Mouse (Mus musculus): Measurements from ENCODE around the gene Fam107b.

Fam107b gene

GRCm38 (mm10) chr2:3773089-3773488 lies 202.8 kb downstream of the Fam107b start:
- no peak for DNase-seq (ENCODE audit: low read depth, low spot score)

- no peak for DNase-seq (ENCODE audit: low read depth, low spot score)
Observed at GRCm38 (mm10) chr2:3775569-3775968, 205.3 kb downstream of the Fam107b start.

DNA sequence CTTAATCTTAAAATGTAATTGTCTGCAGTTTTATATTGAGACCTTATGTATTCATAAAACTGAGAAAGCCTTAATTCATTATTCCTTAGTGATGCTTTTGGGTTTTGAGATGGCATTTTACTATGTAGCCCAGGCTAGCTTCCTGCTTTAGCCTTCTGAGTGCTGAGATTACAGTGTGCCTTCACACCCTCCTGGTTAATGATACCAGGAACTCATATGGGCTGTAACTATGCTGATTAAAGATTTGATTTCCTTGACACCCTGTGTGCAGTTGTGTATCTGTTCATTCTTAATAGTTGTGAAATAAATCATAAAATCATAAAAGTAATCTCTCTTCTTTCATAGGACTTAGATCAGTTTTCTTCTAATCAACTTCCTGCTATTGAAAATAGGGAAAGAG lies 205.8 kb downstream of the Fam107b start:
- DNase-seq (ENCODE audit: low read depth, low spot score): no peak

GRCm38 (mm10) chr2:3777696-3778095 lies 207.4 kb downstream of the Fam107b start:
- DNase-seq (ENCODE audit: low read depth, low spot score): no peak

DNA sequence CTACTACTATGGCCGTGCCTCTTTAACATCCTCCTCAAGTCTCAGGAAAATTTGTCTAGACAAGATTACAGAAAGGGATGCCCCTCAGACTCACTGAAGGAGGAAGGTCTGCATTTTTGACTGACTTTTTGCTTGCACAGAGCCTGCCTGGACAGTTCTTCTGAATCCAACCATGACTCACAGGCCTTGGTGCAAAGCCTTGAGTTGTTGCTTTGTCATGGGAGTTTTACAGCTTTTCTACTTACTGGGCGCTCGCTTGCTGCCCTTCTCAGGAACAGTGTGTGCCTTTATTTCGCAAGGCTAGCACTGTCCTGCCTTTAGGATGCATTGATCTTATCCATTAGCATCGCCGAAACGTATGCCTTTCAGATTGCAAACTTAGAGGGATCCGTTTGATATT lies 215.3 kb downstream of the Fam107b start:
- DNase-seq (ENCODE audit: low read depth, low spot score): no peak

DNA sequence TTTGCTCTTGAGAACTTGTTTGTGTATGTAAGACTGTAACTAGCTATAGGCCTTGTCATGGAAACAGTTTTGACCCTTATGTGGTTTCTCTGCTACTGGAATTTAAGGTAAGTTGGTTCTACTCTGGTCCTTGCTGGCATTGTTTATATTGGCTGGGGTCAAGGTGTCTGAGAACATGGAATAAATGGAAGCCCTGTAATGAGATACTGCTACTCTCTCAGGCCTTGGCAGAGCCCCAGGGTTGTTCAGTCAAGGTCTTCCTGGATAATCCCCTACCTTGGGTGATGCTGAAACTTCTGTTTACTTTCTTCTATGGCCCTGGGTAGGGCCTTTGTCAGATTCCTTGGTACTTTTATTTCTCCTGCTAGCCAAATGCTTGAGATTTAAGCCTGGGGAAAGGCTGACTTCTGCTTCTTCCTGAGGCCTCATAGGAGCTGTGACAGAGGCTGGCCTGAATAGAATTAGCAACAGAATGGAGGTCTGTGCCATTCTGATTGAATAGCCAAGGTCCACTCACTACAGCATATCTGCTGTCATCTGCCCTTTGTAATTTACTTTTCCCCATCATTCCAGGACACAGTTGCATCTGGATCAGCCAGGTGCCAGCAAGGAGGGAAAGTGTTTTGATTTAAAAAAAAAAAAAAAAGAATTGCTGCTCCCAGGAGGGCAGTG lies 217.6 kb downstream of the Fam107b start:
- DNase-seq (ENCODE audit: low read depth, low spot score): no peak

GRCm38 (mm10) chr2:3788424-3788786 lies 218.1 kb downstream of the Fam107b start:
- no peak for DNase-seq (ENCODE audit: low read depth, low spot score)

- DNase-seq (ENCODE audit: low read depth, low spot score): no peak
Observed at GRCm38 (mm10) chr2:3796543-3796942, 226.3 kb downstream of the Fam107b start.

DNA sequence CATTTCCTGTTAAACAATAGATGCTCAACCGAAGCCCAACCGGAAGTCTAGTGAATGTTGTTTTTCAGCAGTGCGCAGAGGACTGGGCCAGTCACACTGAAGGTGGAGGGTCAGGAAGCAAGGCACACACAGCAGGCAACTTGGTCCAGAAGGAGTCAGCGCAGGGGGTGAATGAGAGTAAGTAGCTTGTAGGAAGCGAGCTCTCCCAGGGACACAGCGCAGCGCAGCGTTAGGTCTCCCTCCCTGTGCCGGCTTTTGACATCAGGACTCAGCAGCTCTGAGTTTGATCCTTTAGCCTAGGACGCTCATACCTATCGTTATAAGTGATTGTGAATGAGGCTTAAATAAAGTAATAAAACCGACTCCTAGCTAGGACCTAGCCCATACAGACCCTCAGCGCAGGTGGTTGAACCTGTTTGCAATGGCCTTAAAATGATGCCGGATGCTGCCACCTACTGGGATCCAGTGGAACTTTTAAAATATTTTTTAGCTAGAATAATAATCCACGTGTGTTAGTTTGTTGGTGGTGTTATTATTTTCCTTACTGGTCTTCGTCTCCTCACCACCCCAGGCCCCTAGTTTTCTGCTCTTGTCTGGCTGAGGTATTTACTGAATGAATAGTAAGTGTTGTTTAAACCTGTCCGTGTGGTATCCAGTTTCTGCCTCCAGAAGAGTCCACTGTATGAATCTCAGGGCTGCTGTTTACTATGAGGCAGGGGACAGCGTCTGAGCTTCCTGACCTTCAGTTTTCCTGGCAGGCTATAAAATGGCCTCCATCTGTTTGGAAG lies 229.7 kb downstream of the Fam107b start:
- DNase-seq (ENCODE audit: low read depth, low spot score): no peak

DNA sequence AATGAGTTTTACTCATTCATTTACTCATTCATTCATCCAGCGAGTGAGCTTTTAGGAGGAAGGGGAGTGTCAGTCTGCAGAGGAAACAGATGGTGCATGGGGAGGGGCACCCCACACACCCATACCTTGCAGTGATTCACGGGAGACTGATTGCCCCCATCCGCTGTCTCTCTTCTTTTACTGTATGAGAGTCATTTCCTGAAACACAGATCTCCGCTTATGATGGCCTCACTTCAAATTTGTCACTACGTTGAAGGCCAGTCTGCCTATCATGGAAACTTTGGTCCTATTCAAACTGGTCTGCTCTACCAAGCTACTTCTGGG lies 230.2 kb downstream of the Fam107b start:
- DNase-seq (ENCODE audit: low read depth, low spot score): no peak

GRCm38 (mm10) chr2:3805742-3806141 lies 235.5 kb downstream of the Fam107b start:
- DNase-seq (ENCODE audit: low read depth, low spot score): no peak

GRCm38 (mm10) chr2:3810321-3810720 lies 240.0 kb downstream of the Fam107b start:
- no peak for DNase-seq (ENCODE audit: low read depth, low spot score)

DNA sequence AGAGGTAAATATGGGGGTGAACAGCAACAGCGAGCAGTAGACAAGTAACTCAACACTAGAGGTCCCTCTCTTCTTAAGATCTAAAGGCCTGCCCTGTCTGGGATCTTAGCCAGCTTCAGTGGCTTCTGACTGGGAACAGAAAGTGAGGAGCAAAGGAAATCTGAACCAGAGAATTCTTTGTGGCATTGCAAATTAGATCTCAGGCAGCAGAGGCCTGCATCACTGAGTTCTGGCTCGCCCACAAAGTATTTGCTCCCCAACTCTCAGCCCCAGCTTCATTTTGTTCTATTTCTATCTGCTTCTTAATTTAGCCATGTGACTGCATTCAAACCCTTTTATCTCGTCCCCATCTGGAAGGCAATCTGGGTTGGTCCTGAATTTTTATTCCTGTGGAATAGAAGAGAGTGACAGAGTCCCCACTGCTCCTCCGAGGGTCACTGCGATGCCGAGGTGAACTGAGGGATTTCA lies 245.9 kb downstream of the Fam107b start:
- DNase-seq (ENCODE audit: low read depth, low spot score): no peak

DNA sequence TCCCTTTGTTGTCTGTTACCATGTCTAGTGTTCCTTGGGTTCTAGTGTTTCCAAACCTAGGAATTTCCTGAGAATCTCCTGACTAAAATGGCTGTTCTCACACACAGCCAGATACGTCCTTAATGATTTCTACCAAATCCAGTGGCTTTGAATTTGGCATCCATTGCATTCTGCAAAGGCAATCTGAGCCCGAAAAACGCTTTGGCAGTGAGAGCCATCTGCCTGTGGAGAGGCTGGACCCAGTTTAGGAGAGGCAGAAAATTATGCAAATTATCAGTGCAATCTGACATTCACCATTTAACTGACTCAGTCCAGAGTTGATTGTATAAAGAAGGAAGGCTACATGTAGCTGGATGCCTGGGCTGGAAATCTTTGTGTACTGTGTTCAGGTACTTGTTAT lies 247.3 kb downstream of the Fam107b start:
- DNase-seq (ENCODE audit: low read depth, low spot score): no peak

GRCm38 (mm10) chr2:3822483-3823455 lies 252.5 kb downstream of the Fam107b start:
- DNase-seq (ENCODE audit: low read depth, low spot score): no peak

All from c-Kit-negative CD71-positive TER-119-positive erythroid progenitor cells, embryonic 14.5 days (primary cell).